Mouse (Mus musculus) testis, adult 2 months (tissue): Measurements from ENCODE around the gene Phldb2.

ENCODE experiments used
- CTCF ChIP-seq: fragments of 200-500 bp; IDR thresholded peaks from 2 replicates; pipeline ENCODE4 v1.5.1; 2012; ENCODE audit warnings: low read depth, mild to moderate bottlenecking, inconsistent platforms, low read length, moderate library complexity; ENCODE audit not compliant: control insufficient read depth, insufficient read depth, insufficient replicate concordance
- POLR2A ChIP-seq: fragments of 200-500 bp; IDR thresholded peaks from 2 replicates; pipeline ENCODE4 v1.6.1; 2012; ENCODE audit warnings: low read depth, mild to moderate bottlenecking, inconsistent platforms, low read length, moderate library complexity; ENCODE audit not compliant: control insufficient read depth

DNA sequence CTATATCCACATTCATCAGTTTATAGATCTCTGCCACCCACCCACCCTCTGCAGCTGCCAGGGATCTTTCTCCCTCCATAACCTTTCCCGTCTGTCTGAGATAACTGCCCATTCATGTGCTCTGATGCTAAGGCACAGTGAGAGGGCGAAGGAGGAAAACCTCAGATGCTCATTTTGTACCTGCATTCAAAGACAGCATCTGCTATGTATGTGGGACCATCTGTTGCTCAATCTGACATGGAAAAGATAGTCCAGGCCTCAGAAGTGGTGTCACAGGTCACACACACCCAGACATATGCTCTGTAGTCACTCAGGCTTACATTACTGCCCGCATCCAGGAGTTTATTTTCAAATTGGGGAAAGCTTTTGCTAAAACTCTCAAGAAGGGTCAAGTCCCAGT, 112.4 kb downstream of the Phldb2 start:
- TF ChIP-seq CTCF (no peak), POLR2A (no peak)
